Mouse (Mus musculus): ENCODE measurements around the gene Pgm2. TPM values are rescaled to one million over a fixed set of nuclear protein-coding genes. Genes with fewer than 3 reads are reported as not detected.

The Pgm2 gene
- polyA plus RNA-seq, 1 experiment from 2014 or later, result 36.0 TPM

DNA sequence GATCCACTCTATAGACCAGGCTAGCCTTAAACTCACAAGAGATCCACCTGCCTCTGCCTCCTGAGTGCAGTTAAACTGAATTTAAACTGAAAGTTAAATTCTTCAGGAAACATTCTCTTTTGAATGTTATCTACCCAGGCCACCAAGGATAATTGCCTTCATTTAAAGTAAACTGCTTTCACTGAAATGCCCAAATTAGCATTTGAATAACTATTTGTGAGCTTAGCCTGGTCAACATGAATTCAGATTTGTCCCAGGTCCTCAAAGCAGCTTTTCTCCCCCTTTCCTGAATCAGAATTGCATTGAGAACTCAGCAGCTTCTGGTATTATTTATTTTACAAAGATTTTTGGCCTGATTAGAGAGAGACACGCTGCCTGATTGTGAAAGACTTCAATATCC, 24.4 kb downstream of the Pgm2 start:
- Histone ChIP-seq H3K36me3 (ENCODE audit: insufficient read depth, low read length) (peaks cover 22% of the 10 kb centered on the region; the same call in 1 of the 2 replicates), H3K9ac (ENCODE audit: low read depth, low read length) (no peak overlapping the region), H3K27ac (no peak overlapping the region), H3K4me1 (replicated peaks; ENCODE audit: insufficient read depth, low read length) (no peaks in the 10 kb centered on the region), H3K27me3 (ENCODE audit: insufficient read depth, low read length) (no peaks in the 10 kb centered on the region), H3K4me2 (ENCODE audit: low read length) (no peak overlapping the region), H3K9me3 (replicated peaks; ENCODE audit: low read length) (no peaks in the 10 kb centered on the region), H3K4me3 (replicated peaks; ENCODE audit: low read depth, low read length) (no peak overlapping the region)
- ATAC-seq (replicated peaks; ENCODE audit: low FRiP score, low read depth), result no peak
- TF ChIP-seq CTCF (IDR thresholded peaks at IDR 0.05; ENCODE audit: low read depth), result no peak
- no peak for DNase-seq (ENCODE audit: low spot score)
- WGBS, result 96% methylated on average over 1 of the region's 1 CpGs

DNA sequence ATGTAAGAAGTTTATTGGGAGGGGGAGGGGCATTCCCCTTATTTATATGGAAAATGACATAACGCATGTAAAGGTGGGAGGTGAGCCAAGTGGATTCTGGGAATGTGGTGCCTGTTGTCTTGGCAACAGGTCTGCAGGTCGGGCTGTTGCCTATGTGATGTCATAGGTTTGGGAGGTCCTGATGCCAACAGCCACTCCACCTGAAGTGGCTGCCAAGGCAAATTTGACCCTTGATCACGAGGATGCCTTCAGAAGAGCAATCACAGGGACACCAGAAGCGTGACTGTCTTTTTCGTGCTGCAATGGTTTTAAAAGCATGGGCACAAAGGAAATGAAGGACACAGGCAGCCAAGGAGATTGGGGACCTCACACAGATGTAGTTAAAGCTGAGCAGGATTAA, 33.0 kb downstream of the Pgm2 start:
- Histone ChIP-seq H3K9ac (ENCODE audit: low read depth, low read length) (no peak overlapping the region), H3K27ac (no peak overlapping the region), H3K9me3 (replicated peaks; ENCODE audit: low read length) (no peaks in the 10 kb centered on the region), H3K4me2 (ENCODE audit: low read length) (no peak overlapping the region), H3K36me3 (ENCODE audit: insufficient read depth, low read length) (0 out of 2 replicates have a peak, but pooled peaks cover 3% of the 10 kb centered on the region), H3K4me1 (replicated peaks; ENCODE audit: insufficient read depth, low read length) (no peaks in the 10 kb centered on the region), H3K4me3 (replicated peaks; ENCODE audit: low read depth, low read length) (no peak overlapping the region), H3K27me3 (ENCODE audit: insufficient read depth, low read length) (no peaks in the 10 kb centered on the region)
- no peak for DNase-seq (ENCODE audit: low spot score)
- no peak for ATAC-seq (replicated peaks; ENCODE audit: low FRiP score, low read depth)
- no peak for TF ChIP-seq CTCF (IDR thresholded peaks at IDR 0.05; ENCODE audit: low read depth)
- 75% methylated on average over 5 of the region's 5 CpGs for WGBS

GRCm38 (mm10) chr5:64131550-64131949, 38.8 kb downstream of the Pgm2 start:
- DNase-seq (ENCODE audit: low spot score), result no peak
- no peak for TF ChIP-seq CTCF (IDR thresholded peaks at IDR 0.05; ENCODE audit: low read depth)

DNA sequence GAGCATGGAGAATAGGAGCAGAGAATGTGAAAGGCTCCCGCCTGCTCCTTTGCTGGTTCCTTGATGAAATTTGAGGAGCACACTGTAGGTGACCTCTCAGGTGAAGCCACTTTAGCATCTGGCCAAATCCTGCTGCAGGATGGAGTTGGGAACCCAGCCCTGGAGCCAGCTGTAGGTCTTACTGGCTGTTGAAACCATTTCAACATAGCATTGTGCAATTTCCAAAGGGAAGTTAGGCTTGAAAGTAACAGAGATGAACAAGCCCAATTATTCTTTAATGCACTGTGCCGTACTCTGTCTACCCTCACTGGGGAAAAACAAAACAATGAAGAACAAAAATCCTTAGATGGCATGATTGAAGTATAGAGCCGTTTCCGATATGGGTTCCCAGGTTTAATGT, 41.2 kb downstream of the Pgm2 start:
- ATAC-seq (replicated peaks; ENCODE audit: low FRiP score, low read depth), result no peak

More at GRCm38 (mm10) chr5:64131550-64131949, 38.8 kb downstream of the Pgm2 start:
- 58% methylated on average over 5 of the region's 5 CpGs for WGBS
- ATAC-seq (replicated peaks; ENCODE audit: low FRiP score, low read depth), result no peak
- H3K9ac ChIP-seq (ENCODE audit: low read depth, low read length), result no peak overlapping the region
- H3K27ac ChIP-seq, result no peak overlapping the region
- no peaks in the 10 kb centered on the region for H3K27me3 ChIP-seq (ENCODE audit: insufficient read depth, low read length)
- no peaks in the 10 kb centered on the region for H3K4me1 ChIP-seq (replicated peaks; ENCODE audit: insufficient read depth, low read length)
- H3K4me2 ChIP-seq (ENCODE audit: low read length), result no peak overlapping the region
- H3K36me3 ChIP-seq (ENCODE audit: insufficient read depth, low read length), result 0 out of 2 replicates have a peak, but pooled peaks cover 3% of the 10 kb centered on the region
- no peaks in the 10 kb centered on the region for H3K9me3 ChIP-seq (replicated peaks; ENCODE audit: low read length)
- H3K4me3 ChIP-seq (replicated peaks; ENCODE audit: low read depth, low read length), result no peak overlapping the region

DNA sequence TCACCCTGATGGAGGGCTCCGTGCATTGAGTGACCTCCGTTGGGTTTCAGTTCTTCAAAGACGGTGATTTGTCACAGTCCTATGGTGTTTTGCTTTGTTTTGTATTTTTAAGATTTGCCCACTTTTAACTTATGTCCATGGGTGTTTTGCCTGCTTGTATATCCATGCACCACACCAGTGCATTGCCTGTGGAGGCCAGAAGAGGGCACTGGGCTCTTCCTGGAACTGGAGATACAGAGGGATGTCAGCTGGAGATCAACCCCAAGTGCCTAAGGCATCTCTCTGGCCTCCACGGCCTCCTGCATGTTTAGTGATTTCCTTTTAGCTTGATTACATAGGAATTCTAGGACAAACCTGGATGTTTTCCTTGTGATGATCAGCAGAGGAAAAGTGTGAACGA, 43.6 kb downstream of the Pgm2 start:
- Histone ChIP-seq H3K4me2 (ENCODE audit: low read length) (no peak overlapping the region), H3K36me3 (ENCODE audit: insufficient read depth, low read length) (no peaks in the 10 kb centered on the region), H3K27ac (no peak overlapping the region), H3K4me1 (replicated peaks; ENCODE audit: insufficient read depth, low read length) (no peaks in the 10 kb centered on the region), H3K9me3 (replicated peaks; ENCODE audit: low read length) (no peaks in the 10 kb centered on the region), H3K4me3 (replicated peaks; ENCODE audit: low read depth, low read length) (no peak overlapping the region), H3K9ac (ENCODE audit: low read depth, low read length) (no peak overlapping the region), H3K27me3 (ENCODE audit: insufficient read depth, low read length) (no peaks in the 10 kb centered on the region)
- 78% methylated on average over 5 of the region's 5 CpGs for WGBS
- peak; percentile 46 for DNase-seq (ENCODE audit: low spot score)
- TF ChIP-seq CTCF (IDR thresholded peaks at IDR 0.05; ENCODE audit: low read depth), result peak; percentile 73
- no peak for ATAC-seq (replicated peaks; ENCODE audit: low FRiP score, low read depth)

More for the DNA sequence above, 41.2 kb downstream of the Pgm2 start:
- H3K9ac ChIP-seq (ENCODE audit: low read depth, low read length), result no peak overlapping the region
- H3K4me2 ChIP-seq (ENCODE audit: low read length), result no peak overlapping the region
- DNase-seq (ENCODE audit: low spot score), result no peak
- no peak overlapping the region for H3K27ac ChIP-seq
- H3K27me3 ChIP-seq (ENCODE audit: insufficient read depth, low read length), result no peaks in the 10 kb centered on the region
- H3K4me3 ChIP-seq (replicated peaks; ENCODE audit: low read depth, low read length), result no peak overlapping the region
- H3K36me3 ChIP-seq (ENCODE audit: insufficient read depth, low read length), result no peaks in the 10 kb centered on the region
- TF ChIP-seq CTCF (IDR thresholded peaks at IDR 0.05; ENCODE audit: low read depth), result no peak
- H3K9me3 ChIP-seq (replicated peaks; ENCODE audit: low read length), result no peaks in the 10 kb centered on the region
- 78% methylated on average over 4 of the region's 4 CpGs for WGBS
- no peaks in the 10 kb centered on the region for H3K4me1 ChIP-seq (replicated peaks; ENCODE audit: insufficient read depth, low read length)

DNA sequence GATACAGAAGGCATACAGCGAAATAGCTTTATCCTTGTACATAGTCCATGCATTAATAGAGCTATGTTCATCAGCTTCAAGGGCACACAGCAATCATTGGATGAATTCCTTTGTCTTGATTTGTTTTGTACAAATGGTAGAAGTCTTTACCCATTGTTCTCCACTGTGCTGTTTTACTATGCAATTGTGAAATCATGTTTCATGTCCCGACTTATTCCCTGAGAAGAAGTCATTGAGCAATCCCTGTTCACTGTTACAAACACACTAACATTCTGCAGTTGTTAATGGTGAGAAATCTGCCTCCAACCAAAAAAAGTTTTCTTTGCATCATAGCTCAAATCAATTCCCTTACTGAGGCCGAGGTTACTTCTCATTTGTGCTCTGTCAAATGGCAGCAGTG, 47.5 kb downstream of the Pgm2 start:
- no peaks in the 10 kb centered on the region for H3K4me1 ChIP-seq (replicated peaks; ENCODE audit: insufficient read depth, low read length)
- 82% methylated on average over 3 of the region's 3 CpGs for WGBS
- no peak for TF ChIP-seq CTCF (IDR thresholded peaks at IDR 0.05; ENCODE audit: low read depth)

GRCm38 (mm10) chr5:64144315-64144714, 51.6 kb downstream of the Pgm2 start:
- Histone ChIP-seq H3K27ac (no peak overlapping the region), H3K9ac (ENCODE audit: low read depth, low read length) (no peak overlapping the region), H3K4me3 (replicated peaks; ENCODE audit: low read depth, low read length) (no peak overlapping the region), H3K27me3 (ENCODE audit: insufficient read depth, low read length) (no peaks in the 10 kb centered on the region), H3K4me1 (replicated peaks; ENCODE audit: insufficient read depth, low read length) (no peaks in the 10 kb centered on the region), H3K36me3 (ENCODE audit: insufficient read depth, low read length) (no peaks in the 10 kb centered on the region), H3K4me2 (ENCODE audit: low read length) (no peak overlapping the region), H3K9me3 (replicated peaks; ENCODE audit: low read length) (no peaks in the 10 kb centered on the region)
- no peak for DNase-seq (ENCODE audit: low spot score)
- ATAC-seq (replicated peaks; ENCODE audit: low FRiP score, low read depth), result no peak
- WGBS, result 66% methylated on average over 5 of the region's 5 CpGs
- TF ChIP-seq CTCF (IDR thresholded peaks at IDR 0.05; ENCODE audit: low read depth), result no peak

More for the DNA sequence above, 47.5 kb downstream of the Pgm2 start:
- Histone ChIP-seq H3K36me3 (ENCODE audit: insufficient read depth, low read length) (no peaks in the 10 kb centered on the region), H3K27ac (no peak overlapping the region), H3K9ac (ENCODE audit: low read depth, low read length) (no peak overlapping the region), H3K9me3 (replicated peaks; ENCODE audit: low read length) (no peaks in the 10 kb centered on the region), H3K27me3 (ENCODE audit: insufficient read depth, low read length) (no peaks in the 10 kb centered on the region), H3K4me2 (ENCODE audit: low read length) (no peak overlapping the region), H3K4me3 (replicated peaks; ENCODE audit: low read depth, low read length) (no peak overlapping the region)
- DNase-seq (ENCODE audit: low spot score) (no peak), ATAC-seq (replicated peaks; ENCODE audit: low FRiP score, low read depth) (no peak)

All from kidney, postnatal 0 days (tissue).